Mouse (Mus musculus): ENCODE measurements around the gene Cebpb.

The Cebpb gene

DNA sequence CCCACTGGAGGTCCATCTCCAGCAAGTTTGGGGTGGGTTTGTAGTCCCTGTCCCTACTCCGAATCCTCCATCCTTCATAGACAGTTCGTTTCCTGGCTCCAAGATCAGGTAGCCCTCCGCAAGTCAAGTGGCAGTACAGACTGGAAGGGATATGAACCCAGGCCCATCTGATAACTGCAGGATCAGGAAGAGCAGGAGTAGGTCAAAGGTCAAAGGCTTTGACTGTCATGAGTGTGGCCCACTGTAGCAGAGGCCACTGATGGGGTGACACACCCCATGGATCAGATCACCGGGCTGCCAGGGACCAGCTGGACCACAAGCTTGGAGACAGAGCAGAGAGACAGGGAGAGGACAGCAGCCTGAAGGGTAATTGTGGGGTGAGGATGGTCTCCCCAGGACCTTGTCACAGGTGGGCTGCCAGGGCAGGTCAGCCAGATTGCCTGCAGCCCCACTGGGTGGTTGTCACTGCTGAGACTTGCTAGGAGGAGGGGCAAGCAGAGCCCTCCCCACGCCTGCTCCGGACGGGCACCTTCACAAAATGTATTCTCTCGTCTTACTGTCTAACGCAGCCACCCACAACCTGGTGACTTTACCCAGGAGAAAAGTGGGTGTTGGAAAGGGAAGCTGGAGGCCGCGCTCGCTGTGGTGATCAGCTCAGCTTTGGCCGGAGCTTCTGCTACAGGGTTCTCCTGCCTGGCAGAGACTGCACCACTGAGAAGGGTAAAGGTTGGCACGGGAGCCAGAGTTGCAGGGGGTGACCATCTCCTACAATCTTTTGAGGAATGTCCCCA is 3.4 kb downstream of the Cebpb start:
- DNase-seq (ENCODE audit: low spot score): no peak

DNA sequence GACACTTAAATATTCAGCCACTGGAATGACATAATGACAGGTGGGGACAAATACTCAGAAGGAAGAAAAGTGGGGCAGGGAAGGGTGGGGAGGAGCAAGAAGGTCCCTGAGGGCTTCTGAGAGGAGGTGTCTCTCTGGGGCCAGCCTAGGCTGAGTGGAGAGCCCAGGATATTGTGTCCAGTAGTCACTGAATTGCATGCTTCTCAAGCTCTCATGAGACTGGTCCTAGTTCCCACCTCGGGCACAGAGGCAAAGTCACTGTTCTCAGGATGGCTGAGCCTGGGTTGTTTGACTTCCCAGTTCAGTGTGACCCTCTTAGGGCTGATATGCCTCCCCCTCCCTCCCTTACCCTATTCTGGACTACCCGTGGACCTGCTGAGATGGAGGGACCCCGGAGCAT is 4.1 kb downstream of the Cebpb start:
- DNase-seq (ENCODE audit: low spot score): no peak

DNA sequence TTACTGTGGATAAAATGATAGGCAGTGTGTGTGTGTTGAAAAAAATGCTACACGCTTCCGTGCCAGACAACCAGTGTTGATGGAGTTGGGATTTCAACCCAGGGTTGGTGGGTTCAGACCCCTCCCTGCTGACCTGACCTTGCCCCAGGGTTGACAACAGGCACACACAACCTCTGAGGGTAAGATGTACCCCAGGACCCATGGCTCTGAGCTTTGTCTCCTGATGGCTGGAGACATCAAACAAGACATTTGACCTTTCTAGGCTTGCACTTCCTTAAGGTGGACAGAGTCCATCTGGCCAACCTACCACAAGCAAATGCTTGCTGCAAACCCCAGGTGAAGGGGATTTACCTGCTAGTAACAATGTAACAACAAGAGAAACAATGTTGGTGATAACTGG is 4.8 kb downstream of the Cebpb start:
- DNase-seq (ENCODE audit: low spot score): no peak

DNA sequence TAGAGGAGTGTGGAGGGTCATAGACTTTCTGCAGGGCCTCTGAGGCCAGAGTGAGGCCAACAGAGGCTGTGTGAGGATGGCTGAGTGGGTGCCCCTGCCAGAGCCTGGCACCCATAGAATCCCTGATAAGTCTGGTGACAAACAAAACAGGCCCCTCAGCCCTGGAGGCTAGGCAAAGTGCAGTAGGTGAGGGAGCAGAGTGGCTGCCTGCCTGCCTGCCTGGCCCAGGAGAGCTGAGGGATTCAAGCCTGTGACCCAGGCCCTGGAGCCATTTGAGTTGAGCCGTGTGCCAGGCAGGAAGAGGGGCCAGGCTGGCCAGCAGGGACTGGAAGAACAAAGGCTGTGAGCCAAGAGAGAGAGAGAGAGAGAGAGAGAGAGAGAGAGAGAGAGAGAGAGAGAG is 5.5 kb downstream of the Cebpb start:
- DNase-seq (ENCODE audit: low spot score): no peak

DNA sequence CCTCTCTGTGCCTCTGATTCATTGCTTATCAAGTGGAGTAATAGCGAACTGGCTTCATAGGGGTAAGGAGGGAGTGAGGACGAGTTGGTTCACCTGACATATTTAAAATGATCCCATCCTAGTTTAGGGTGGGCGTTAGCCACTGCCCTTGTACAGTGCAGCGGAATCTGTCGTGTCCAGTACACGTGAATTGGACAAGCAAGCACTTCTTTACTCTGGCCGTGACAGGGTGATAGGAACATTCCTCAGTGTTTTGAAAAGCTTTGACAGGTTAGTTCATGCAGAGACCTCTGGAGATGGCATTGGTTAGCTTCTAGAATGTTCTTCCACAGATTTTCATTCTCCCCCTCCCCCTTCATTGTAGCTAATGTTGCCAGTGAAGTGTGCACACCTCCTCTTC is 6.2 kb downstream of the Cebpb start:
- no peak for DNase-seq (ENCODE audit: low spot score)

DNA sequence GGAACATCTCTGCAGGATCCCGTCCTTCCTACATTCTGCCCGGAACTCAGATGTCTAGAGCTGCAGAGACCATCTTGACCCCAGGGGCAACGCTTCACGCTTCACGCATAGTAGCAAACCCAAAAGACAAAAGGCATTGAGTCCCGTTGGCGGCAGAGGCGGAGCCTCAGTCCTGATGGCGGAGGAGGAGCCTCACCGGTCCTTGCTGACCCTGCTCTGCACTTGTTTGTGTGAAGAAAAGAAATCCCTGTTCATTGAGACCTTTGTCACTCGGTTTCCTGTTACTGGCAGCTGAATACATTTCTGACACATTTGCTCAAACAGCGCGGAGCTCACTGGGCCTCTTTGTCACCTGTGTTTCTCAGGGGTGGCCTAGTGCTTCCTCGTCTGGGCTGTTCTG is 6.8 kb downstream of the Cebpb start:
- DNase-seq (ENCODE audit: low spot score): no peak

DNA sequence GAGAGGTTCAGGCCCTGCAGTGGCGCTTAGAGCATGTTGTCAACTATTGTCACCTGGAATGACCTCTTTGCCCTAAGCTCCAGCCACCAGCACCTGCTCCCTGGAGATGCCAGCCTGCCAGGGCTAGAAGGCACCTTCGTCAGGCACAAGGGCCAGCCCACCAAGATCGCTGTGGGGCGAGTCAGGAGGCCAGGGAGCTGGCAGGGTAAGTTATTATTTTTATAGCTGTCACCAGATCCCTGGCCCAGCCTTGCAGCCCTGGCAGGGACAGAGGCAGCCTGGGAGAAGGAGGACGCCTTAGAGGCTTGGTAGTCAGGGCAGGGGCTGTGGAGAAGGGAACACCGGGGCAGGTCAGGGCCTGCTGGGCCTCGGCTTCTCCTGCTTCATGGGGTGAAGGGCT is 7.4 kb downstream of the Cebpb start:
- no peak for DNase-seq (ENCODE audit: low spot score)

DNA sequence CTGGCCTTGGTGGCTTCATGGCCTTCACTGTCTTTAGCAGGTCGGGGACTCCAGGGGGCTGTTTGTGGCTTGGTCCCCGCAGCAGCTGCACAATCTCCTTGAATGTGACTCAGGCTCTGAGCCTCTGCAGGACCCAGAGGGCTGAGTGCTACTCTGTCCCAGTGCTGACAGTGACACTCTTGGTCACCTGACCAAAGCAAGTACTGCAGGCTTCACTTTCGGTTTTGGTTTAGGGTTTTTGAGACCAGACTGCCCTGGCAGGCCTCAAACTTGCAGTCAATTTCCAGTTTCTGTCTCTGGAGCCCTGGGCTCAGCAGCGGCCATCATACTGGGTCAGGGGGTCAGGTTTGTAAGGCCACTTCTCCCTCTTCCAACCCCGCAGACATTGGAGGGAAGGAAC is 9.2 kb downstream of the Cebpb start:
- no peak for DNase-seq (ENCODE audit: low spot score)

DNA sequence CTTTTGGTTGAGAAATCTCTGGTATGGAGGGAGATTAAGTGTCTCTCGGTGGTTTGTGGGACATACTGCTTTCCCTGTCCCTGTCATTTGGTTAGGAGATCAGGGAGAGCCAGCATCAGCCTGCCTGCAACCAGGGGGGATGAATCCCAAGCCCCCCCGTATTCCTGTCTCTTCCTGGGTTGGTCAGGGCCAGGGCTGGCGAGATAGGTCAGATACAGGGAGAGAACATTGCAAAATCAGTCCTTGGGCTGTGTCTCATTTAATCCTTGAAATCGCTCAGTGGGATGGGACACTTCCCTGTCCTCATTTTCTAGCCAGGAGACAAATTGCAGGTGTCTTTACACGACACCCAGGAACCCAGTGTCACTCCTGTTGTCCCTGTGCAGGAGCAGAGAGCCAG is 11.3 kb downstream of the Cebpb start:
- DNase-seq (ENCODE audit: low spot score): no peak

DNA sequence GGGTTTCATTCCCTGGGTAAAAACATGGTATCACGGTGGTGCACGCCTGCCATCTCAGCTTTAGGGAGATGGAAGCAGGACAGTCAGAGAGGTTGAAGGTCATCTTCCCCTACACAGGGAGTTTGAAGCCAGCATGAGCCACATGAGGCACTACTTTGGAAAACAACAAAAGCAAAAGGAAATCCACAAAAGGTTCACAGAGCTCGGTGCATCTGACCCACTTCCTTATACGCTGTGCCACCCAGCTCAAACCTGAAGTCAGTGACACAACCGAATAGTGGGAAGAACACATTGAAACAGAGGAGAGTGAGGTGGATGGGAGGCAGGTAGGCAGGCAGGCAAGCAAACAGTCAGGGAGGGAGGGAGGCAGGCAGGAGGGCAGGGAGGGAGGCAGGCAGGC is 12.8 kb downstream of the Cebpb start:
- no peak for DNase-seq (ENCODE audit: low spot score)

DNA sequence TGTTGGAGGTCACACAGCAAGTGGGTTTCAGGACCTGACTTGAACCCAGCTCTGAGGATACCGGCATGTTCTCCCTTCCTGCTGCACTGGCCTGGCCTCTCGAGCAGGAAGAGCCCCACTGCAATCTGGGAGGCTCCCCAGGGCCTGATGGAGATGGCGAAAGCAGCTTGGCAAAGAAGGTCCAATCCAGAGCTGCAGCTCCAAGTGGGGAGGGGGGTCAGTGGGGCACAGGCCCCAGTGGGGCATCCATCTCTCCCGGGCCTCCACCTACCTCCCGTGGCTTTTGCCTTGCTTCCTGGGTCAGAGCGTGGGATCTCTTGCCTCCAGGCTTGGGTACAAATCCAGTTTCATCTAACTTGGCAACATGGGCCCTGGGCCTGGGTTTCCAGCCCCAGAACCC is 13.4 kb downstream of the Cebpb start:
- no peak for DNase-seq (ENCODE audit: low spot score)

DNA sequence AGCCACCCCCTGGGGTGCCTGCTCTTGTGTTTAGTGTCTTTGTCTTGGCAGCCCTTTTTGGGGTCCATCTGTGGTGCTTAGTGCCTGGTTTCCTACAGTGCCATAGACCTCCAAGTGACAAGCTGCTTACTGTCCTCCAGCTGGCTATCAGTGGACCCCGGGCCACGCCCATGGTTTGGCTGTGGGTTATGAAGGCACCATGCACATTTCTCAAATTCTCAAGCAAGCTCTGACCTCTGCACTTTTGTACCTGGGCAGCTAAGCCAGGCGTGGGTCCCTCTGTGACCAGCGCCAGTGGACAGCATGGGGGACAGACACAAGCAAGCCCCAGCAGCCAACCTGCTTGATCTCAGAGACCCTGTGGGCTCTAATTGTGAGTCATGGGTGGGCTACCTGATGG is 15.7 kb downstream of the Cebpb start:
- no peak for DNase-seq (ENCODE audit: low spot score)

DNA sequence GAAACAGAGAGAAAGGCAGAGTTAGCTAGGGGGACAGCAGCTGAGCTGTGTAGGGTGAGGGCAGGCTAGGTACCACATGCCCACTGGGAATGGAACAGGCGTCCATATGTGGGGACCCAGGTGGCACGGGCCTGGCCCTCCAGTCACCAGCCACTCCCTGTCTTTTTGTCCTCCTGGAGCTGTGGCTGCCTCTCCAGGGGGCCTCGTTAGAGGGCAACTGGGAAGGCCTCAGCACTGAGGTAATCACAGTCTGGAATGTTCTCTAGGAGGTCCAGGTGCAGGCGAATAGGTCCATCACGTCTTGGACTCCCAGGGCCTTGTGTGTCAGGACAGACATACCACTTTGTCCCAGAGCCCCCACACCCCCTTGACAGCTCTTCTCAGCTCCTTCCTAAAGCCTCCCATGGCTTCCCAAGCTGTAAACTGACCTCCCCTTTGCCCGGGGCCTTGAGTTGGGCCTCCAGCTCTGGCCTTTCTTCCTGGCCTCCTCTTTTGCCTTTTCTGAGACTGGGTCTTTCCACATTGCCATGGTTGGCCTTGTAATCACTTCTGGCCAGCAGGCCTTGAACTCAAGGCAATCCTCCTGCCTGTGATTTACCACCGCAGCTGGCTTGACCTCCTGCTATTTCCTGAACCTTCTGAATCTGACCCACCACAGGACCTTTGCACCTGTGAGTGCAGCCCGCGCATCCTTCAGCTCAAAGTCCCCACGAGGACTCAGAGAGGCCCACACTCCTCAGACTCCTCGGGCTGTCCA is 17.6 kb downstream of the Cebpb start:
- DNase-seq (ENCODE audit: low spot score): no peak

DNA sequence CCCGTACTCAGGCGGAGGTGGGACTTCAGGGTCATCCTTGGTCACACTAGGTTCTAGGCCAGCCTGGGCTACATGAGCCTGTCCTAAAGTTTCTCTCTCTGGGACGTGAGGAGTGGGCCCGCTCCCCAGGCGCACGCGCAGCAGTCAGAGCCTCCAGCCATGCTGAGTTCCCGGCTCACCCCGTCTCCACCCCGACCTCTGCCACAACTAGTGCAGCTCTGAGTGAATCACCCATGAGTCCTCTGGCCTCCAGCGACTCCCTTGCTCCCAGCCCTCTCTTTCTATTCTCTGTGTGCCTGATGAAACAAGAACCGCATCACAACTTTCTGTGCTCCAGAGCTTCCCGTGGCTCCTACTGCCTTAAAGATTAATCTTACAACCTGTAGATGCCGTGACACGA is 19.7 kb downstream of the Cebpb start:
- no peak for DNase-seq (ENCODE audit: low spot score)

DNA sequence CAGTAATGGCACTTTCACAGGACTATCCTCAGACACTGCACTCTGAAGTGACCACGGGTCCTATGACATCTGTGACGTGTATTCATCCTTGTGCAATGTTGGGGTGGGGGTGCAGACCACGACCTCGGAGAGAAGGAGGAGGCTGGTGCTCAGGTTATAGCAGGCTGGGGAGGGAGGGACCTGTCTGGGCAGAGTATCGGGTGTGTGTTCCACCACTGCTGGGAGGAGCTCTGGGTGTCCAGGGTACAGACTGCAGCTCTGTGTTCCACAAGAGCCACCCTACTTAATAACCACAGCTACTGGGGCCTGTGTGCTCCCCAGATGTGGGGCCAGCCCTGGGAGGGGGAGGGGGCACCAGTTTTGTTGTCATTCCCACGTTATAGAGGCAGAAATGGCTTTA is 21.3 kb downstream of the Cebpb start:
- no peak for DNase-seq (ENCODE audit: low spot score)

DNA sequence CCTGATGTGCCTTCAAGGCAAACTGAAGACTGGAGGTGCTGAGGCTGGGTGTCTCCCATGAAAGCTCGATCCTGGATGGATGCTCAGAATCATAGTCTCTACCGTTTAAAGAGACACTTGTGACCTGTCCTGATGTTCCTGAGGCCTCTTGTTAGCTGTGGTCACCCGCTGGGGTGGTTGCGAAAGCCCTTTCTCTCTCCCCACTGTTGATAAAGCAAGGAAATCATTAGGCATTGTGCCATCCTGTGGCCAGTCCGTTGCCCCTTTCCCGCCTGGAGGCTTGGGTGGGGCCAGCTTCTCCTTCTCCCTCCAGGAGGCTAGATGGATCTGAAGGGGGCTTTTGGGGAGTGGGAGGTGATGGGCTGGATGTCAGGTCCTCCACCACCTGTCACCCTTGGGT is 21.9 kb downstream of the Cebpb start:
- DNase-seq (ENCODE audit: low spot score): no peak

DNA sequence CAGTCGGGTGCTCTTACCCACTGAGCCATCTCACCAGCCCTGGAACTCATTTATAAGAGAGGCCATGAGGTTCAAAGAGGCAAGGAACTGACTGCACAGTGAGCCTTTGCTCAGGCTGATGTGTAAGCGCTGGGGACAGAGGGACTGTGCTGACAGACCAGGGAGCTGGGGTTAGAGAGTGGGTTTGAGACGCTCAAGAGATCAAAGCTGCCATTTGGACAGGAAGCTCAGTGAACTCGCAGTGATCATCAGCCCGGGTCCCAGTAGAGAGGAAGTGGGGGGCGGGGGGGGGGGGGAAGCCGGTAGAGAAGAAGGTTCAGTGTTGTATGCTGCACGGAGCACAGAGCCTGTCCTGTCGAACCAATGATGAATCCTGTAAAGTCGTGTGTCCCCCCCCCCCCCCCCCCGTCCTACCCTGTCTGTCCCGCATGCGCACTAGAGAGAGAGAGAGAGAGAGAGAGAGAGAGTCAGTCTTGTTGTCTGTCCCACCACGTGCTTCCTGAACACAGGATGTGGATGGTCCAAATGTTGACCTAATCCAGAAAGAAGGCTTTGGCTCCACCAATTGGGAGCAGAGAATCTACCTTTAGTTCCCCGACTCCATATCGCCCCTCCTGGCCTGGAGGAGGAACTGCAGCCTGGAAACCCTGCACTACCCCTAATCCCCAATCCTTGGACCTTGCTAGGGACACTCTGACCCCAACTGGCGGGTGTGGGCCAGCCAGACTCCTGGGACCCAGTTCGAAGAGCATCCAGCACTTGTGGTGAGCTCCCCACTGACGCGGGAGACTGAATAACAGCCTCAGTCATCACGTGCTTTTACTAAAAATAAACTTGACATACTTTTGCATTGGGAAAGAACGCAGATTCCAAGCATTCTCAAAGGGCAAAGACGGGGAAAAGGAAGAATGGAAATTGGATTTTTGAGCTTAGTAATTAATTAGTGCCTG is 24.4 kb downstream of the Cebpb start:
- no peak for DNase-seq (ENCODE audit: low spot score)

DNA sequence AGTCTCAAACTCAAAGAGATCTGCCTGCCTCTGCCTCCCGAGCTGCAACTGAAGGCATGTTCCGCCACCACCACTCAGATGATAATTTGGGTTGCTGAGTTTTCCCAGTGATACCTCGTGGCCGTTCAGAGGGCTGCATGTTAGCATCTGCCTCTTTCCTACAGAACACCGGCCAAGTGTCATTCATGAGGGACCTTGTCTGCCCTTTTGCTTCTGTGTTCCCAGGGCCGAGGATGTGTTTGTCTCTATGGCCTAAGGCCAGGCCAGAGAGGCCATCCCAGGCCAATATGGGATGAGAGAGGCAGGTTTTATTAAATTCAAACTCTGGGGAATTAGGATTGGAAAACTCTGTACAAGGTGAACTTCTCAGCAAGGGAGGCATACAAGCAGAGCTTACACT is 25.6 kb downstream of the Cebpb start:
- no peak for DNase-seq (ENCODE audit: low spot score)

DNA sequence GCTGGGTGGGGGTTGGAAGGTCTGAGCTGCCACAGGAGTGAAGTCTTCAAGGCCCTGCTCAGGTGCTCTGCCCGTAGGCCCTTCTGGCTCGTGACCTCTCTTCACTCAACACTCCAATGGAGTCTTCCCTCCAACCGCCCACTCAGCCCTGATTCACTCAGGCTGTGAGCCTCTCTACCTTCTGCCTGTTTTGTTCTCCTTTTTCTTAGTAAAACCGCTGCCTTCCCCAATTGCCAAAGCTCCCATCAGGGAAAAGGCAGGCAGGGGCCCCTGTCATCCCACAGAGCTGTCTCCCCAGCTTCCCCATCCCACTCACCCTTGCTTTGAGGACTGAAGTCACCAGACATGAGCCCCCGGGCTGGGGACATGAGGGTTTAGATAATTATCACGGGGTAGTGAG is 26.3 kb downstream of the Cebpb start:
- DNase-seq (ENCODE audit: low spot score): no peak

DNA sequence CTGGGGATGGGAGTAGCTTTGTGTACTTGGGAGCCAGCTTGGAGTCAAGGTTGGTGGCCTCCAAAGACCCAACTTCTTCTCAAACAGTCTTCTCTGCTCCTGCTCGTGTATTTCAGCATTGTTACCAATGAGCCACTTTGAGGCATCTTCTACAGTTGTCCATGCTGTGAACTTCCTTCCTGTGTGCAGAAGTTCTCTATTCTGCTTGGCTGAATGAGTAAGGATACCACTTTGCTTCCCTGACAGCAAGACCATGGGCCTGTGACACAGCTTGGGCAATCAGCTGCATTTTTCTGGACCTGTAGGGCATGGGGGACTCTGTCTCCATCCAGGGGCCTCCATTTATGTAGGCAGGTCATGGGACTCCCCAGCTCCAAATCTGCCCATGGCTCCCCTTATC is 28.5 kb downstream of the Cebpb start:
- no peak for DNase-seq (ENCODE audit: low spot score)

DNA sequence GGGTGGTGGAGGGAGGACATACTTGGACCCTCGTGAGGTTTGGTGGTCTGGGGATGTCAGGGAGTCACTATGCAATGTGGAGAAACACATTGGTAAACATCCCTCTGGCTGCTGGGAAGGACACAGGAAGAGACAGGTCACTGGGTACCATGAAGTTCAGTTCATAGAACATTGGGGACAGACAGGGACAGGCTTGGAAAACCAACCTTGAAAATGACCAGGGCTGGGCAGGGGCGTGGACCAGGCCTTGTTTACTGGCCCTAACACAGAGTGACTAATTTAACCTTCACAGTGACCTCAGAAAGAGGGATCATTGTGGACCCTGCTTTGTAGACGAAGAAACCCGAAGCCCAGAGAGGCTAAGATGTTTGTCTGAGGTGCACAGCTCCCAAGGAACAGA is 30.8 kb downstream of the Cebpb start:
- DNase-seq (ENCODE audit: low spot score): no peak

DNA sequence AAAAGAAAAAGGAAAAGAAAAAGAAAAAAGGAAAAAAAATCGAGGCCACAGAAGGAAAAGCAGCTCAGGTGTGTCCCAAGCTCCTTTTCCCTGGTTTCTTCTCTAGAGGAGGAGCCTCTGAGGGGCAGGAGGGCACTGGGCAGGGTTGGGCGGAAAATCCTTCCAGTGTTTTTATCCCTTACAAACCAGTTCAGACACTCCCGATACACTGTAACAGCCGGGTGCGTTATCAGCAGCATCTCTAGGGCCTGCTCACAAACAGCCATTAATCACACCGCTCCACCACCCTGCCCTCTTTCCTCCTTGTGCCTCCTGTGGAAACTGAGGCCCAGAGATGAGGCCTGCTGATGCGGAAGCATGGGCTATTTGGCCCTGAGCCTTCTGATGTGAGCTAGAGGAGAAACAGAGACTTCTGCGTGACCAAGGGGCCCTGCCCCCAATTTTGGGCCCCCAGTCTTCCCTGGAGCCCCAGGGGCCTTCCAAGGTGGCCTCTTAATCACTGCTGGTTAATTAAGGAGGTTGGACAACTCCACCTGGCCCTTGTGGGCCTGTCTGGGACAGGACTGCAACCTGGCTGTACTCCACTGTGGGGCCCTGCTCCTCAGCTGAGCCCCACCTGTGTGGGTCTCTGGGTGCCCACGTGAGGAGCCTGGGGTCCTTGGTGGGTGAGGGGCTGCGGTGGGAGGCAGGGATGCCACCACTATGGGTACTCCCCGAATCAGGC is 32.6 kb downstream of the Cebpb start:
- DNase-seq (ENCODE audit: low spot score): no peak

All from layer of hippocampus, adult 11-12 months (tissue).